Mouse (Mus musculus): ENCODE measurements at regions not wholly inside any gene's neighbourhood (a gene's known extent, or its start where the extent isn't known, plus 50 kb on each side); places are given as distances from the start of the nearest gene placed in this dataset.

DNA sequence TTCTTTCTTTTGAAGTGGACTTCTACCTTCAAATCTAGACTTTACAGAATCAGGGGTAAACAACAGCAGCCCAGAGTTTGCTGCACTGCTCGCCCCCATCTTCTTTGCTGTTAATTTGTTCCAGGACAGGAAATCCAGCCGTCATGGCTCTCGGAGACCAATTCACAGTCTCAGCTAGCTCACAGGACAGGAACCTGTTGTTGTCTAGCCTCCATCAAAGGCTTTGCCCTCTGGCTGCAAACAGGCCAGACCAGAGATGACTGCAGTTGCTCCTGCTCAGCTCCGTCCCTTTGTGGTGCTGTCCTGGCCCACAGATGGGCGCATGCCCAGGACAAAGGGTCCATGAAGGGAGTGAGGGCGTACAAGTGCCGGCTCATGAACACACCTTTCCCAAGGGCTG is 182.2 kb upstream of the Sulf2 start:
- H3K4me1 ChIP-seq (ENCODE audit: control insufficient read depth, insufficient read depth, low read length), result peaks cover 70% of the 10 kb centered on the region
- H3K4me3 ChIP-seq (replicated peaks; ENCODE audit: low read length), result no peak overlapping the region
- 34% methylated on average over 7 of the region's 7 CpGs for WGBS
- no peak for ATAC-seq (ENCODE audit: low FRiP score, low read depth)
- DNase-seq (ENCODE audit: low spot score), result no peak
- H3K9me3 ChIP-seq (ENCODE audit: control insufficient read depth, low read length), result no peaks in the 10 kb centered on the region
- peak overlapping the region; percentile 65 for H3K27ac ChIP-seq (replicated peaks; ENCODE audit: low read depth, low read length)
- no peaks in the 10 kb centered on the region for H3K36me3 ChIP-seq (ENCODE audit: control insufficient read depth, insufficient read depth, low read length)
- H3K4me2 ChIP-seq (replicated peaks; ENCODE audit: low read depth, low read length, severe bottlenecking), result no peak overlapping the region
- 0 out of 2 replicates have a peak overlapping the region, but pooled peaks have one; percentile 4 for H3K9ac ChIP-seq (ENCODE audit: low read depth, low read length, severe bottlenecking)
- TF ChIP-seq POLR2A (IDR thresholded peaks at IDR 0.05; ENCODE audit: borderline replicate concordance, extremely low read depth, insufficient read depth, insufficient read length), result no peak
- H3K27me3 ChIP-seq (ENCODE audit: control insufficient read depth, insufficient read depth, low read length), result no peaks in the 10 kb centered on the region

DNA sequence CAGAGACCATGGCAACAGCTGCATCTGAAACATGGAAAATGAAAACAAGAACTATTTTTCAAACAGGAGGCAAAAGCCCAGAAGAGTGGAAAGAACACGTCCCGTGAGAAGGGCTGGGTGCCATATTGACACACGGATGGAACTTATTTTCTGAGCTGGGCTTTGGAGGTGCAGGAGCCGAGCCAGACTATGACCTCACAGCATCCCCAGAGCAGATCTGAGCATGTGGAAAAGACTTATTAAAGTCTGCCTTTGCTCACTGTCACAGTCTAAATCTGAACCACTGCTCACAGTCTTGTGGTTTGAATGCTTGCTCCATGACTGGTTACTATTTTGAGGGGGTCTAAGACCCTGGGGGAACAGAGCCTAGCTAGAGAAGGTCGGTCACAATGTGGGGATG is 180.2 kb upstream of the Sulf2 start:
- no peak for TF ChIP-seq POLR2A (IDR thresholded peaks at IDR 0.05; ENCODE audit: borderline replicate concordance, extremely low read depth, insufficient read depth, insufficient read length)
- peak overlapping the region; percentile 74 for H3K27ac ChIP-seq (replicated peaks; ENCODE audit: low read depth, low read length)
- H3K27me3 ChIP-seq (ENCODE audit: control insufficient read depth, insufficient read depth, low read length), result no peaks in the 10 kb centered on the region
- peaks cover 67% of the 10 kb centered on the region for H3K4me1 ChIP-seq (ENCODE audit: control insufficient read depth, insufficient read depth, low read length)
- H3K4me2 ChIP-seq (replicated peaks; ENCODE audit: low read depth, low read length, severe bottlenecking), result no peak overlapping the region
- H3K36me3 ChIP-seq (ENCODE audit: control insufficient read depth, insufficient read depth, low read length), result no peaks in the 10 kb centered on the region
- ATAC-seq (ENCODE audit: low FRiP score, low read depth) (peak; percentile 45), DNase-seq (ENCODE audit: low spot score) (peak; percentile 87)
- H3K9me3 ChIP-seq (ENCODE audit: control insufficient read depth, low read length), result no peaks in the 10 kb centered on the region
- H3K9ac ChIP-seq (ENCODE audit: low read depth, low read length, severe bottlenecking), result no peak overlapping the region
- no peak overlapping the region for H3K4me3 ChIP-seq (replicated peaks; ENCODE audit: low read length)
- 29% methylated on average over 5 of the region's 5 CpGs for WGBS

DNA sequence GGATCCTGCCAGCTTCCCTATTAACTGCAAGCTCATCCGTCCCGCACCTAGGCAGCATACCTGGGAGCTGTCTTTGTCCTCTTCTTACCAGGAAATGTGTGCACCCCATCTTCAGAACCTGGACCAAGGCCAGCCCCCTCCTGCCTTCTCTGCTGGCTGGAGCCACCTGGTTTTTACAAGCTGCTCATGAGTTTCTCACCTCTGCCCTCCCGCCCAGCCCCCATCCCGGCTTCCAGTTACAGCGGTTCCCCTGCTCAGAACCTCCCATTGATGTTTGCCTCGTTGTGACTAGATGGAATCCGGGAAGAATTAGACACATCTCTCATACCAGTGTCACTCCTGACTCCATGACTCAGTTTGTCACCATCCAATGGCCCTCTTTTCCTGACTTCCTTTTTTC is 179.1 kb upstream of the Sulf2 start:
- ATAC-seq (ENCODE audit: low FRiP score, low read depth) (no peak), DNase-seq (ENCODE audit: low spot score) (no peak)
- no peaks in the 10 kb centered on the region for H3K9me3 ChIP-seq (ENCODE audit: control insufficient read depth, low read length)
- H3K27me3 ChIP-seq (ENCODE audit: control insufficient read depth, insufficient read depth, low read length), result no peaks in the 10 kb centered on the region
- WGBS, result 23% methylated on average over 7 of the region's 7 CpGs
- H3K4me2 ChIP-seq (replicated peaks; ENCODE audit: low read depth, low read length, severe bottlenecking), result no peak overlapping the region
- no peak overlapping the region for H3K4me3 ChIP-seq (replicated peaks; ENCODE audit: low read length)
- peaks cover 67% of the 10 kb centered on the region for H3K4me1 ChIP-seq (ENCODE audit: control insufficient read depth, insufficient read depth, low read length)
- H3K27ac ChIP-seq (replicated peaks; ENCODE audit: low read depth, low read length), result peak overlapping the region; percentile 65; the same call in 1 of the 2 replicates
- TF ChIP-seq POLR2A (IDR thresholded peaks at IDR 0.05; ENCODE audit: borderline replicate concordance, extremely low read depth, insufficient read depth, insufficient read length), result no peak
- H3K36me3 ChIP-seq (ENCODE audit: control insufficient read depth, insufficient read depth, low read length), result no peaks in the 10 kb centered on the region
- no peak overlapping the region for H3K9ac ChIP-seq (ENCODE audit: low read depth, low read length, severe bottlenecking)

DNA sequence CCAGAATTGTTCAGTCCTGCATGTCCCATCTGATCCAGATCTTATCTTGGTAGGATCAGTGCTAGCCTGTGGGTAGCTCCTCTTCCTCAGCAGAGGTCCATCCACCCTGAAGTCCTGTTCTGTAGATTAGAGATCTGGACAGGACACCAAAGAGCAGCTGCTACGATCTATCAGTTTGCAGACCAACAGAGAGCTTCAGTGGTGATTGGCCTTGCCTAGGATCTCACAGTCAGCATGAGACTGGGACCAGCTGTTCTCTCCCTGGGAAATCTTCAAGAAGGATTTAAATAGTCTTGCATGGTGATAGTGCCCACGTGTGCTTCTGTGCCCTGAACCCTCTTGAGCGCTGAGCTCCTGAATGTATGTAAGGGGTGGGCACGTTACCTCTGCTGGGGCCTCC is 178.4 kb upstream of the Sulf2 start:
- WGBS, result 30% methylated on average over 4 of the region's 4 CpGs
- no peak for ATAC-seq (ENCODE audit: low FRiP score, low read depth)
- Histone ChIP-seq H3K36me3 (ENCODE audit: control insufficient read depth, insufficient read depth, low read length) (no peaks in the 10 kb centered on the region), H3K4me2 (replicated peaks; ENCODE audit: low read depth, low read length, severe bottlenecking) (no peak overlapping the region), H3K9me3 (ENCODE audit: control insufficient read depth, low read length) (no peaks in the 10 kb centered on the region), H3K9ac (ENCODE audit: low read depth, low read length, severe bottlenecking) (no peak overlapping the region), H3K4me3 (replicated peaks; ENCODE audit: low read length) (no peak overlapping the region), H3K27me3 (ENCODE audit: control insufficient read depth, insufficient read depth, low read length) (no peaks in the 10 kb centered on the region), H3K27ac (replicated peaks; ENCODE audit: low read depth, low read length) (peak overlapping the region; percentile 65; the same call in 1 of the 2 replicates), H3K4me1 (ENCODE audit: control insufficient read depth, insufficient read depth, low read length) (peaks cover 65% of the 10 kb centered on the region)
- TF ChIP-seq POLR2A (IDR thresholded peaks at IDR 0.05; ENCODE audit: borderline replicate concordance, extremely low read depth, insufficient read depth, insufficient read length), result no peak
- DNase-seq (ENCODE audit: low spot score), result no peak

DNA sequence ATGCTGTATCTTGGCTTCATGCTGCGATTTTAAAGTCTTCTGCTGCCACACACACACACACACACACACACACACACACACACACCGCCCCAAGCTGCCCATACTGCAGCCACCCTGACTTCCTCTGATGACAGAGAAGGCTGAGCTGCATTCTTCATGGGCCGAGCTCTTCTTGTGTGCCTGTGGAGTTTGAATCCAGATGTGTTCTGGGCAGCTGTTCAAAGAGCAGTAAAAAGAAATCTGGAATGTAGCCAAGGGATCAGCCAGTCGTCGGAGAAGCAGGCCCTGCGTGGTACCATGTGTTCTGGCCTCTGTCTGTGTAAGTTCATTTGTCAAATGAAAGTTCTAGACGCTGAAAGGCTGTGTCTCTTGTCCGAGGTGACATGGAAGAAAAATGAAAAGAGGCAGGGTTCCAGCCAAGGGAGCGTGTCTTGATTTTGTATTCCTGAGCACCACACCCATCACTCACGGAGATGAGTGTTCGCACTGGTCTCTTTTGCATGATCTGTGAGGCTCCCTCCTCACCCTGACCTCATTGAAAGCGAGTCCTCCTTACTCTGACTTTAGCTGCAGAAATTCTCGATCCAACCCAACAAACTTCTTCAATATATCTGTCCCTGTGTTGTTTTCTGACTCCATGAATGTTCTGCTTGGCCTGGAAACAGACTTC is 177.4 kb upstream of the Sulf2 start:
- H3K4me1 ChIP-seq (ENCODE audit: control insufficient read depth, insufficient read depth, low read length), result peaks cover 56% of the 10 kb centered on the region
- H3K27ac ChIP-seq (replicated peaks; ENCODE audit: low read depth, low read length), result peak overlapping the region; percentile 65

More for the DNA sequence above, 177.4 kb upstream of the Sulf2 start:
- H3K4me3 ChIP-seq (replicated peaks; ENCODE audit: low read length), result no peak overlapping the region
- H3K9ac ChIP-seq (ENCODE audit: low read depth, low read length, severe bottlenecking), result no peak overlapping the region
- no peaks in the 10 kb centered on the region for H3K27me3 ChIP-seq (ENCODE audit: control insufficient read depth, insufficient read depth, low read length)
- H3K4me2 ChIP-seq (replicated peaks; ENCODE audit: low read depth, low read length, severe bottlenecking), result no peak overlapping the region
- no peak for TF ChIP-seq POLR2A (IDR thresholded peaks at IDR 0.05; ENCODE audit: borderline replicate concordance, extremely low read depth, insufficient read depth, insufficient read length)
- ATAC-seq (ENCODE audit: low FRiP score, low read depth) (peak; percentile 82), DNase-seq (ENCODE audit: low spot score) (peak; percentile 95)
- no peaks in the 10 kb centered on the region for H3K9me3 ChIP-seq (ENCODE audit: control insufficient read depth, low read length)
- H3K36me3 ChIP-seq (ENCODE audit: control insufficient read depth, insufficient read depth, low read length), result no peaks in the 10 kb centered on the region
- WGBS, result 23% methylated on average over 13 of the region's 13 CpGs

Measured in limb, embryonic 14.5 days (tissue).